Mouse (Mus musculus): ENCODE results near the gene Gm17651.

Gene Gm17651

GRCm38 (mm10) chr3:97629941-97630340, 44.6 kb downstream of the Gm17651 start:
- no peak for DNase-seq (ENCODE audit: low spot score in 2 of 2)

- DNase-seq (ENCODE audit: low spot score in 2 of 2) = peak; percentile 81 to 87
Observed at GRCm38 (mm10) chr3:97628391-97629001, 46.0 kb downstream of the Gm17651 start, which contains the start of gene Fmo5. Gene Fmo5, plus strand, starts transcription at chr3:97628804.

- DNase-seq (ENCODE audit: low spot score in 2 of 2) = no peak
Observed at GRCm38 (mm10) chr3:97627893-97628292, 46.6 kb downstream of the Gm17651 start.

GRCm38 (mm10) chr3:97624611-97625010, 49.9 kb downstream of the Gm17651 start:
- no peak for DNase-seq (ENCODE audit: low spot score in 2 of 2)
